Mouse (Mus musculus): ENCODE data around the gene Shbg.

Shbg gene

DNA sequence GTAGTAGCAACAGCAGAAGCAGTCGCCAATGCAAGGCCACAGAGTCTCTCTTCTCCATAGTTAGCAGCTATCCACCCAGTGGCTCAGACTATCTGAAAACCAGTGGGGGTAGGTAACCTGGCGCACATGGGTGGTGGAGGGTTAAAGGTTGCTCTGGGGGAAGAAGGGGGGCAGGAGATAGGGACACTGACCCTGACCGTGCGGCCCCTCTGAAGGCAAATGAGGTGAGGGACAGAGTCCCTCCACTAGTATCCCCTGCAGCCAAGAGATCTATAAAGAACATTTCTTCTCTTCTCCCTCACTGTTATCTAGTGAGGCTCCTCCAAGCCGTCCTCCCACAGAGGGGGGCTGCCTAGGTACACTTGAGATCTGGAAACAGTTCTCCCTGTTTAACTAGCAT lies at the start of gene Shbg:
TSS of gene Shbg (minus strand) at position 101 of the 400 bp plus-strand sequence.
- DNase-seq (ENCODE audit: low spot score), result no peak

DNA sequence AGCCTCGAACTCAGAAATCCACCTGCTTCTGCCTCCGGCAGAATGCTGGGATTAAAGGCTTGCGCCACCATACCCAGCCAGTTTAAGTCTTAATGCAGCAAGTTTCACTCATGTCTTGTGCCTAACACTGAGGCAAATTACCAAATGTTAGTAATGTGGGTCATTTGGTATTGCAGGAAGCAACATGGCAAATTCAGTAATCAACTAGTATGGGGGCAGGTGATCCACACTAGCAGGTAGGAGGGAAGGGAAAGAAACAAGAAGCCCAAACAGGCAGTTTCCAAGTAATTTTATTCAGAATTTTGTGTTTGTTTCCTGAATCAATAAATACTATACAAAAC lies 48.9 kb upstream of the Shbg start:
- no peak for DNase-seq (ENCODE audit: low spot score)

DNA sequence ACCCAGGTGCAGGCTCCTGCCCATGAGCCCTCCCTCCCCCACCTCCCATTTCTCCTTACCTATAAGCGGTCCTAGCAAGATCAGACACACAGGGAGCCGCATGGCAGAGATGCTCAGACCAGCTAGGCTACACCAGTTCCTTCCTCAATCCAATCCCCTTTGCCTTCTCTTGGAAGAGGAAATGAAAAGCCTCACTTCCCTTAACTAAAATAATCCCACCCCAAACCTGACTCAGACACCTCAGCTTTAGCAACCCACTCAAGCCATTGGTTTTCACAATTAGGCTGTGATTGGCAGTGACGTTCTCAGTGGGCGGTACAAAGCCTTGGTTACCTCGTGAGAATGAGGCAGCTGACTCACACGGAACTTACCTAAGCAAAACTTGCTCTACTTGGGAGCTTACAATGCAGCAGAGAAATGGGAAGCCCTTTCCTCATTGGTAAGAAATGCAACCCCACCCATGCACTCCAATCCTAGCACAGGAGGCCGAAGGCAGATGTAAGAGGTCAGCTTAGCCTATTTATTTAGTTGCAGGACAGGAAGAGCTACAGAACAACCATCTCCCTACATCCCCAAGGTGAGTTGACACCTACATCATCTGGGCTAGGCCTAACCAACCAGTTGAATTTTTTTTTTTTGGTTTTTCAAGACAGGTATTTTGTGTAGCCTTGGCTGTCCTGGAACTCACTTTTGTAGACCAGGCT lies 48.4 kb upstream of the Shbg start, which contains the start of gene Cd68:
TSS of gene Cd68 (minus strand) at position 193 of the 704 bp plus-strand sequence.
- no peak for DNase-seq (ENCODE audit: low spot score)

- DNase-seq (ENCODE audit: low spot score), result no peak
Observed at GRCm38 (mm10) chr11:69665457-69665960, 47.8 kb upstream of the Shbg start.

DNA sequence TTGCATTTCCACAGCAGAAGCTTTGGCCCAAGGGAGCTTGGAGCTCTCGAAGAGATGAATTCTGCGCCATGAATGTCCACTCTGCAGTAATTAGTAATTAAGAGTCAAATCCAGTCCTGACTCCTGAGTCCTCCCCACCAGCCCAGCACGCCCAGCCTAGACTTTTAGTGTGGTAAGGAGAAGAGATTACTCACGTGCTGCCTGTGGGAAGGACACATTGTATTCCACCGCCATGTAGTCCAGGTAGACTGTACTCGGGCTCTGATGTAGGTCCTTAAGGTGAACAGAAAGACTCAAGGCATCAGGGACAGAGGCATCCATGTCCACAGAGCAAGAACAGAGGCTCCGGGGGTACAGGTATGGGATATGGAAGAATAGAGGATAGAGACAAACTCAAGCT lies 47.1 kb upstream of the Shbg start:
- DNase-seq (ENCODE audit: low spot score), result no peak

DNA sequence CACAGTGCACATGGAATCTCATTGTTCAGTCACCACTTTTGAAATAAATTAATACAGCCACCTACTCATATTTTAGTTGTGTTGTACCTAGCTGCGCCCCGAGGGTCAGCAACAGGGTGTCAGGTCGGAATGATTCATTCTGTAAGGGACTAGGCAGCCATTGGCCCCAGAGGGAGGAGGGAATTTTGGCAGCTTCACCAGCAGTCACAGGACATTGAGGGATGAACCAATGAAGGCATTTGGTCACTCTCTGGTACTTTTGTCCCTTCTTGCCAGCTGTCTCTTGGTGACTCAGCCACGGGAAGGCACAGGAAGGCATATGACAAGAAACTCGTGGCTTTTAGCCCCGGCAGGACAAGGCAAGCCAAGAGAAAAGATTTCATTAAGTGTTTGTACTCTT lies 46.1 kb upstream of the Shbg start:
- no peak for DNase-seq (ENCODE audit: low spot score)

DNA sequence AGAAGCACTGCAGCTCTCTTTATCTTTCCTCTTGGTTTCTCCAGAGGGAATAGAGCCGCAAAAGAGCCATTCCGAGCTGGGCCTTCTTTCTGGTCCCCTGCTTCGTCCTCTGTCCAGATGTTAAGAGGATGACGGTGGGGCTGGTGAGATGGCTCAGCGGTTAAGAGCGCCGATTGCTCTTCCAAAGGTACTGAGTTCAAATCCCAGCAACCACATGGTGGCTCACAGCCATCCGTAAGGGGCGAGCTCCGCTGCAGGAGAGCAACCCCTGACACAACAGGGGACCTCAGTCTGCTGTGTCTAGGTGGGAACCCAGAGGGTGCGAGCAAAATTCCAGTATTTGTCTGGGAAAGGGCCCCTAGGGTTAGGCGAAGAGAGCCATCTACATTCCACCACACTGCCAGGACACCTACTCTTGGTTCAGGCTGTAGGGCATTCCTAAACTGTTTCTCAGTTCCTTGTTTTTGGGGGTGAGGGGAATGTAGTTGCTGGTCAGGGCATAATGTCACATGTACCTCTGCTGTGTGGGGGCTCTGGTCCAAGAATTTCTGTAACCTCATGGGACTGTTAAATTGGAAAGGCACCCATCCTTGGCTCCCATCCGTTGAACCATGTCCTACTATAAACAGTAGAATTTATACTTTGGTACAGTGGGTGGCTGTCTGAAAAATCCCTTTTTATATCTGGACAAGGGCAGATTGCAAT lies 45.4 kb upstream of the Shbg start:
- DNase-seq (ENCODE audit: low spot score), result no peak

- peak; percentile 78 for DNase-seq (ENCODE audit: low spot score)
Observed at GRCm38 (mm10) chr11:69662213-69662966, 44.7 kb upstream of the Shbg start, which contains the start of gene Mpdu1. Mpdu1 (minus strand) TSS chr11:69662642.

DNA sequence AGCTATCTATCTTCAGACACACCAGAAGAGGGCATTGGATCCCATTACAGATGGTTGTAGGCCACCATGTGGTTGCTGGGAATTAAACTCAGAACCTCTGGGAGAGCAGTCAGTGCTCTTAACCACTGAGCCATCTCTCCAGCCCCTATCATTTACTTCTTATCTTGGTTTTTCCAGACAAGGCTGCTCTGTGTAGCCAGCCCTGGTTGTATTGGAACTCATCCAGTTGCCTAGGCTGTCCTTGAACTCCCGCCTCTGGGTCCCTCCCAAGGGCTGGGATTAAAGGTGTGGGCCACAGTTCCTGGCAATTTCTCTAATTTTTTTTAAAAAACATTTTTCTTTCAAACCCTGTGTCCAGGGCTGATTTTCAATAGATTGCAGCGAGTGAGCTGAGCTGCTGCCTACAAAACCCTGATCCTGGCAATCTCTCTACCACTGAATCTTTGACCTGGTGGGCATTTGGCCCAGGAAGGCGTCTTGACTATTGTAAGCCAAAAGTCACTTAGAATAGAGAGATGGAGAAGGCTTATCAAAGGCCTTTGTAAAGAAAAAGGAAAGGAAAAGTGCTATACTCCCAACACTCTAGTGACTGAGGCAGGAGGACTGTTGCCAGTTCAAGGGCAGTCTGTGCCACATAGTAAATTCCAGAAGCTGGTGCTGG lies 43.6 kb upstream of the Shbg start:
- DNase-seq (ENCODE audit: low spot score), result no peak

DNA sequence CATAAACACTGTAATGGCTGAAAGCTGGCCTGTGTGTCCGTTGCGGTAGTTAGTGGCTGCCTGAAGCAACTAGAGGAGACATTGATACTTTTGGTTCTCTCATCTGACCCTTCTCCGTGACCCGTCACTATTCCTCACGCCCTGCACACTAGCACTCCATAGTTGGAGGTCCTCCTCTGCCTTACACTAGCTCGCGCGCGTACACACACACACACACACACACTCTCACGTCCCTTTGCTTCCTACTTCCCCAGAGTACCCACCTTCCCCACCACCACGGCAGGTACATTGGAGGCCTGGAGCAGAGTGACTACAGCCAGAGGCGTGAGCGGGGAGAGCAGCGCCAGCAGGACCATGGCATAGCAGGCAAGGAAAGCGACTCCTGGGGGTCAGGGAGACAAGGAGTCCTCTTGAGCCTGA lies 39.8 kb upstream of the Shbg start:
- no peak for DNase-seq (ENCODE audit: low spot score)

DNA sequence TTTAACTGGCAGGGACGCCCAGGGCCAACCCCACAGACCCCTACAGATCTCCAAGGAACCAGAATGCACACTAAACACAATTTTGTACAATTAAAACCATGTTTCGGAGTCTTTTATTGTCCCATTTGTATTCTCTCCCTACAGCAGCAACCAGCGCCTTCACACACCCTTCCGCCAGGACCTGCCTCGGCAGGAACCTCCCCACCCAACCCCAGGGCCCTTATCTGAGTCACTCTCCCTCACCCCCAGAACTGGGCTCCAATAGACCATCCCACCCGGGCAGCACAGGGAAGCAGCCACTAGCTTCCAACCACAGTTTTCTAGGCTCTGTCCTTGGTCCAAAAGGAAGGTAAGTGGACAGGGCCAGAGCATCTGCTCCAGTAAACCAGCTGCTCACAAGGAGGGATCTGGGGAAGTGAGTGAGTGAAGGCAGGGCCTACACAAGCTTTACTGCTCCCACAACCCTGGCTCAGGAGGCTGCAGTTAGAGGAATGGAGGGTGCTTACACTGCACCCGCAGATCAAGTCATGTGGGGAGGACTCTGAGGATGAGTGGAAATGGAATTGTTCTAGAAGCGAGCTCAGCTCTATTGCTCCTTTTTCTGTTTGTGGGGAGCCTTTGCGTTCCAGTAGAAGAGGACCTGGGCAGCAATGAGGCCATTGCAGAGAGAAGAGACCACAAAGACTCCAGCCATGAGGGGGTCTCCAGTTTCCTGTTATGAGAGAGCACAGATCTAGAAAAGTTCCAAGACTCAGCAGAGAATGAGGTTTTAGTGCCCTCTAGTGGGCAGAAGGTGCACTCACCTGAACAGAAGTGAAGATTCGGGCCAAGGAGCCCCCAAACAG lies 39.1 kb upstream of the Shbg start:
- DNase-seq (ENCODE audit: low spot score), result no peak

GRCm38 (mm10) chr11:69656065-69656455 lies 38.4 kb upstream of the Shbg start:
- no peak for DNase-seq (ENCODE audit: low spot score)

DNA sequence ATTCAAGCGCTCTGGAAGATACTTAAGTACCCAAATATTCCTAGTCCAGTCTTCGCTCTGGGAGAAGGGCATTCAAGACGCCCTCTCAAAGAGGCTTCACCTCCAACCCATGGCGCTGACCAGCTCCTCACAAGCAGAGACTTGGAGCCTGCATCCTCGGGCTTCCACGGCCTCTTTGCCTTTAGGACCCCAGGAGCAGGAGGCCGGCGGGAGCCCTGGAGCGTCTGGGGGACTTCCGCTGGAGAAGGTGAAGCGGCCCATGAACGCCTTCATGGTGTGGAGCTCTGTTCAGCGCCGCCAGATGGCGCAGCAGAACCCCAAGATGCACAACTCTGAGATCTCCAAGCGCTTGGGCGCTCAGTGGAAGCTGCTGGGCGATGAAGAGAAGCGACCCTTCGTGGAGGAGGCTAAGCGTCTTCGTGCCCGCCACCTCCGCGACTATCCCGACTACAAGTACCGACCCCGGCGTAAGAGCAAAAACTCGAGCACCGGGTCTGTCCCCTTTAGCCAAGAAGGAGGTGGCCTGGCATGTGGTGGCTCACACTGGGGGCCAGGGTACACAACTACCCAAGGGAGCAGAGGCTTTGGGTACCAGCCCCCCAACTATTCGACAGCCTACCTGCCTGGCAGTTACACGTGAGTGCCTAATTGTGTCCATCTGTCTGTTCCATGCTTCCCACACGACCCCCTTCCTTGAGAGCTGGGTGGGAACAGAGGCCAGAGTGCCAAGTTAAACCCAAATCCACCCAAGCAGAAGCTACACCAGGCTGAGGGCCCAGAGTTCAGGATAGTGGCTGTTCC lies 37.8 kb upstream of the Shbg start, which contains the start of gene Sox15:
TSS of gene Sox15 (plus strand) at position 51 of the 801 bp plus-strand sequence.
- DNase-seq (ENCODE audit: low spot score), result no peak

DNA sequence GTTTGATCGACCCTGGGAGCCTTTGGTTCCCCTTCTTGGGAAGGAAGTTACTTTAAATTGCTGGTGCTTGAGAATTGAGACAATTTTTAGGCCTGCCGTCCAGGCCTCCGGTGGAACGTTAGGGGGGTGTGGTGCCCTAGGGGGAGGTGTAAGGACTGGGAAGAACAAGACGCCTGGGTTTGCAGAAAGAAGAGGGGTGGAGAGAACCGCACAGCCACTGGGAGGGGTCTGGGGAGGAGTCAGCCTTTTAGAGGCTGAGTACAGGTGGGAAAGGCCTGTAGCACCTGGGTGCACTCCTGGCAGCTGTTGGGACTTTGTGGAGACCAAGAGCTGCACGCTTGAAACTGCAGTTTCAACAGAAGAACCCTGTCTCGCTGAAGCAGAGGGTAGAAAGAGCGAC lies 37.1 kb upstream of the Shbg start:
- DNase-seq (ENCODE audit: low spot score), result no peak

- DNase-seq (ENCODE audit: low spot score), result no peak
Observed at GRCm38 (mm10) chr11:69653399-69653798, 35.7 kb upstream of the Shbg start.

DNA sequence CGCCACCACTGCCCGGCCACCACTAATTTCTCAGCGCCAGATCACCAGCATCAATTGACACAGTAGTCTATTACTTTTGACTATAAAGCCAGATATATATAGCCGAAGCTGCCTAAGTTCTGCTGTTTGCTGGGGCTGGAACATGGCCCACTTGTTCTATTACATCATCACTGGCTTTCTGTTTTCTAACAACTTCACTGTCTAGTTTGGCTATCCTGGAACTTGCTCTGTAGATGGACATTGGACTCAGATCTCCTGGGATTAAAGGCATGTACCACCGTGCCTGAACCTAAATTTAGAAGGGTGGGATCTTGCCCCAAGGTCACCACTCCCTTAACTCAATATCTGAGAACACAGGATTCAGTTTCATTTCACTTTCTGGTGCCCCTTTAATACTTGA lies 28.2 kb upstream of the Shbg start:
- DNase-seq (ENCODE audit: low spot score), result no peak

DNA sequence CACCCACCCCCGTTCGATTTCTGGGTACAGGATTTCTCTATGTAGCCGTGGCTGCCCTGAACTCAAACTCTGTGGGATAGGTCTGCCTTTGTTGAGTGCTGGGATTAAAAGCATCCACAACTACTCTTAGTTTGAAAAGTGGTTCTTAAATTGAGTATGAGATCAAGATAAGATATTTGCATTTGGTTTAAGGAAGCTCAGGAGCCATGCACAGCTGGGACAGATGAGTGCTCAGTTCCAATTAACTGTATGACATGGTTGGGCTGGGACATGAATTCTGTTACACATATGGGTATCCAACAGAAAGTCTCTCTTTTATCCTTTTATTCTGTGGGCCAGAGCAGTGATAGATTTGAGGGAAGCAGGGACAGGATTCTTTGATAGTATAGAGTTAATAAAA lies 17.8 kb upstream of the Shbg start:
- DNase-seq (ENCODE audit: low spot score), result no peak

- no peak for DNase-seq (ENCODE audit: low spot score)
Observed at GRCm38 (mm10) chr11:69633128-69633866, 15.6 kb upstream of the Shbg start.

DNA sequence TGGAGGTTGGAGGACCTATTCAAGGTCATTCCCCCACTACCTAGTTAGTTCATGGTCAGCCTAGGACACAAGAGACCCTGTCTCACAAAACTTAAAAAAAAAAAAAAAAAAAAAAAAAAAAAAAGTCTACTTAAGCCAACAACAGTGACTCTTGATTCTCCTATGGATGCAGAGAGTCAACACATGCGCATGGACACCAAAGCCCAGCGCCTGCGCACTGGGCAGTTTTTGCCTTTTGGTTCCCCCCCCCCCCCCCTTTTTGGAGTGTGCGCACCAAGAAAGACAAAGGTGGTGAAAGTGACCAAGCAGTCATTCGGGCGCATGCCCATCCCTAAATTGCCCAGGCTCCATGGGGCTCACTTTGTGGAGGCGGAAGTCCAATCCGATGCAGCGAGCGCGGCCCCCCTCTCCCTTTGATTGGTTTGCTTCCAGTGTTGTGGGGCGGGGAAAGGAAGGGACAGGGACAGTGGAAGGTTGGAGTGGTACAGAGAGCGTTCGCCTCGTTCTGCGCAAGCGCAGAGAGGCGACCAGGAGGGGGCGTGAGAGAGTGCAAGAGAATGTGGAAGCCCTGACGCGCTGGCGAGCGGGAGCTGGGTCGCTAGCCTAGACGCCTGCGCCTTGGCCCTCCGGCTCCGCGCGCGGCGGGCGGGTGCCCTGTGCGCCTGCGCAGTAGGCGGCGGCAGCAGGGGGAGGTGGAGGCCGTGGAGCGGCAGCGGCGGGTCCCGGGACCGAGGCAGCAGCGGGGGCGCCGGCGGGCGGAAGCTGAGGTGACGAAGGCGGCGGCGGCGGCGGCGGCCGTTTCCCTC lies 14.8 kb upstream of the Shbg start, which contains the start of gene Fxr2:
TSS of gene Fxr2 (plus strand) at position 707 of the 806 bp plus-strand sequence.
- DNase-seq (ENCODE audit: low spot score), result peak; percentile 100

Measured in layer of hippocampus, adult 9-10 months (tissue).